ENCODE assay signal across 14 mouse cellular contexts in genomic region chr6:72371571-72371970, GRCm38 (mm10). TPM values are rescaled to one million over a fixed set of nuclear protein-coding genes. Genes with fewer than 3 reads are reported as not detected.
DNase-seq lines count a peak whose midpoint lies in the region; ATAC-seq and TF ChIP-seq lines count a peak whose summit lies in the region.
"Had no signal": no experiment of that assay in that cellular context is flagged by ENCODE, and none has a peak within 500 bp of the region (broad histone marks: within the 10 kb centered on the region; RNA-seq: fewer than 3 reads in every experiment).

No protein-coding gene starts in this region.

- no peak for ATAC-seq in heart, embryonic 12.5 days (ENCODE audit: insufficient number of reproducible peaks, low FRiP score)
- peak; percentile 39; the same call in 1 of the 2 replicates for ATAC-seq in lung, embryonic 14.5 days (ENCODE audit: insufficient read depth)
- ATAC-seq in embryonic facial prominence, embryonic 14.5 days (ENCODE audit: low read depth) = peak; percentile 35; the same call in 1 of the 2 replicates
- ATAC-seq in stomach, embryonic 14.5 days (ENCODE audit: insufficient number of reproducible peaks, insufficient read depth, low FRiP score, low read depth) = no peak
- no peak for ATAC-seq in monocyte, adult 5-6 weeks (replicated peaks; ENCODE audit: insufficient number of reproducible peaks, low FRiP score, low TSS enrichment, poor library complexity, severe bottlenecking)

- H3K9me3 ChIP-seq in heart, embryonic 12.5 days (replicated peaks) = no peaks in the 10 kb centered on the region
- no peaks in the 10 kb centered on the region for H3K9me3 ChIP-seq in lung, embryonic 14.5 days (ENCODE audit: low read depth, low read length)
- H3K9me3 ChIP-seq in embryonic facial prominence, embryonic 14.5 days (ENCODE audit: control insufficient read depth, low read length) = no peaks in the 10 kb centered on the region
- H3K9me3 ChIP-seq in stomach, embryonic 14.5 days (ENCODE audit: control insufficient read depth, low read depth, low read length) = no peaks in the 10 kb centered on the region
- H3K9me3 ChIP-seq: forebrain, embryonic 12.5 days had no signal

- no peak overlapping the region for H3K4me3 ChIP-seq in heart, embryonic 12.5 days
- H3K4me3 ChIP-seq in lung, embryonic 14.5 days (ENCODE audit: low read depth, low read length) = no peak overlapping the region
- H3K4me3 ChIP-seq in embryonic facial prominence, embryonic 14.5 days (ENCODE audit: low read depth, low read length) = no peak overlapping the region
- H3K4me3 ChIP-seq in stomach, embryonic 14.5 days (ENCODE audit: low read depth, low read length) = no peak overlapping the region
- H3K4me3 ChIP-seq: forebrain, embryonic 12.5 days had no signal

- H3K4me1 ChIP-seq in heart, embryonic 12.5 days (replicated peaks) = peaks cover 50% of the 10 kb centered on the region
- peaks cover 14% of the 10 kb centered on the region; the same call in 1 of the 2 replicates for H3K4me1 ChIP-seq in lung, embryonic 14.5 days (ENCODE audit: insufficient read depth)
- H3K4me1 ChIP-seq in embryonic facial prominence, embryonic 14.5 days (ENCODE audit: control insufficient read depth, insufficient read depth, low read length) = peaks cover 6% of the 10 kb centered on the region; the same call in 1 of the 2 replicates
- H3K4me1 ChIP-seq in stomach, embryonic 14.5 days (ENCODE audit: control insufficient read depth, insufficient read depth, low read length) = peaks cover 9% of the 10 kb centered on the region; the same call in 1 of the 2 replicates
- H3K4me1 ChIP-seq: forebrain, embryonic 12.5 days had no signal

- TF ChIP-seq CTCF in lung, embryonic 14.5 days (IDR thresholded peaks at IDR 0.05; ENCODE audit: low read depth) = no peak

- no peak for DNase-seq in heart, adult 9 months (ENCODE audit: low spot score in 2 of 2)
- peak; percentile 15 for DNase-seq in lung, embryonic 14.5 days
- no peak for DNase-seq in lung, postnatal 25 days (ENCODE audit: low spot score)
- DNase-seq in embryonic facial prominence, embryonic 14.5 days (ENCODE audit: low spot score) = no peak
- DNase-seq in urinary bladder, postnatal 25 days (ENCODE audit: low spot score) = no peak
- DNase-seq: gastrocnemius, postnatal 36 days; kidney, adult 9 months; midbrain, embryonic 14.5 days; thymus, postnatal 36 days had no signal

- peak overlapping the region; percentile 89 for H3K27ac ChIP-seq in heart, embryonic 12.5 days (ENCODE audit: poor library complexity, severe bottlenecking)
- H3K27ac ChIP-seq in lung, embryonic 14.5 days (ENCODE audit: low read depth) = peak overlapping the region; percentile 79
- peak overlapping the region; percentile 19; the same call in 1 of the 2 replicates for H3K27ac ChIP-seq in embryonic facial prominence, embryonic 14.5 days (replicated peaks; ENCODE audit: low read depth, low read length)
- H3K27ac ChIP-seq in stomach, embryonic 14.5 days (ENCODE audit: low read length) = peak overlapping the region; percentile 4; the same call in 1 of the 2 replicates
- H3K27ac ChIP-seq: forebrain, embryonic 12.5 days had no signal

- H3K36me3 ChIP-seq in heart, embryonic 12.5 days = peaks cover 16% of the 10 kb centered on the region
- H3K36me3 ChIP-seq in lung, embryonic 14.5 days (ENCODE audit: insufficient read depth) = no peaks in the 10 kb centered on the region
- no peaks in the 10 kb centered on the region for H3K36me3 ChIP-seq in embryonic facial prominence, embryonic 14.5 days (ENCODE audit: control insufficient read depth, insufficient read depth, low read length)
- H3K36me3 ChIP-seq in stomach, embryonic 14.5 days (ENCODE audit: control insufficient read depth, insufficient read depth, low read length) = no peaks in the 10 kb centered on the region
- H3K36me3 ChIP-seq: forebrain, embryonic 12.5 days had no signal

- H3K27me3 ChIP-seq in heart, embryonic 12.5 days (replicated peaks) = no peaks in the 10 kb centered on the region
- no peaks in the 10 kb centered on the region for H3K27me3 ChIP-seq in lung, embryonic 14.5 days (ENCODE audit: insufficient read depth, low read length)
- no peaks in the 10 kb centered on the region for H3K27me3 ChIP-seq in embryonic facial prominence, embryonic 14.5 days (replicated peaks; ENCODE audit: control insufficient read depth, insufficient read depth, low read length)
- H3K27me3 ChIP-seq in stomach, embryonic 14.5 days (ENCODE audit: control insufficient read depth, insufficient read depth, low read length) = no peaks in the 10 kb centered on the region

- no peak overlapping the region for H3K9ac ChIP-seq in heart, embryonic 12.5 days
- no peak overlapping the region for H3K9ac ChIP-seq in lung, embryonic 14.5 days
- H3K9ac ChIP-seq in embryonic facial prominence, embryonic 14.5 days (ENCODE audit: low read depth, low read length) = 0 out of 2 replicates have a peak overlapping the region, but pooled peaks have one; percentile 11
- no peak overlapping the region for H3K9ac ChIP-seq in stomach, embryonic 14.5 days (replicated peaks; ENCODE audit: low read depth, low read length)
- H3K9ac ChIP-seq: forebrain, embryonic 12.5 days had no signal

- peak overlapping the region; percentile 17; the same call in 1 of the 2 replicates for H3K4me2 ChIP-seq in heart, embryonic 12.5 days
- H3K4me2 ChIP-seq in lung, embryonic 14.5 days = 0 out of 2 replicates have a peak overlapping the region, but pooled peaks have one; percentile 7
- H3K4me2 ChIP-seq in embryonic facial prominence, embryonic 14.5 days (ENCODE audit: low read depth, low read length) = no peak overlapping the region
- no peak overlapping the region for H3K4me2 ChIP-seq in stomach, embryonic 14.5 days (replicated peaks; ENCODE audit: low read depth, low read length)
- H3K4me2 ChIP-seq: forebrain, embryonic 12.5 days had no signal

- 21% methylated on average over 1 of the region's 1 CpGs for WGBS in heart, embryonic 12.5 days
- 4% methylated on average over 1 of the region's 1 CpGs for WGBS in lung, embryonic 14.5 days
- 0% methylated on average over 1 of the region's 1 CpGs for WGBS in embryonic facial prominence, embryonic 14.5 days
- 18% methylated on average over 1 of the region's 1 CpGs for WGBS in stomach, embryonic 14.5 days

RNA-seq across cellular contexts. Expression of gene Rnf181, which starts 4.8 kb away (rescaled TPM):
- 90.0 and 92.9 TPM in 2 replicates for polyA plus RNA-seq in heart, embryonic 12.5 days (2016; fragmentation: Nextera tagmentation; extraction: Ambion mirVana)
- polyA plus RNA-seq in lung, embryonic 14.5 days (2014; fragmentation: Nextera tagmentation; extraction: Ambion mirVana) = 105 and 116 TPM in 2 replicates
- polyA plus RNA-seq in embryonic facial prominence, embryonic 14.5 days (2014; fragmentation: Nextera tagmentation; extraction: Ambion mirVana) = 79.9 and 81.1 TPM in 2 replicates
- polyA plus RNA-seq in stomach, embryonic 14.5 days (2014; fragmentation: Nextera tagmentation; extraction: Ambion mirVana) = 106 and 109 TPM in 2 replicates
- 51.8 to 77.7 TPM (median 56.1 TPM) in 3 replicates for total RNA-seq in monocyte, adult 5-6 weeks (2017)

RNA-seq across cellular contexts. Expression of gene Vamp5, which starts 8.7 kb away (rescaled TPM):
- polyA plus RNA-seq in heart, embryonic 12.5 days (2016; fragmentation: Nextera tagmentation; extraction: Ambion mirVana) = 48.3 and 52.1 TPM in 2 replicates
- polyA plus RNA-seq in lung, embryonic 14.5 days (2014; fragmentation: Nextera tagmentation; extraction: Ambion mirVana) = 31.0 and 31.2 TPM in 2 replicates
- 20.3 and 22.3 TPM in 2 replicates for polyA plus RNA-seq in embryonic facial prominence, embryonic 14.5 days (2014; fragmentation: Nextera tagmentation; extraction: Ambion mirVana)
- polyA plus RNA-seq in stomach, embryonic 14.5 days (2014; fragmentation: Nextera tagmentation; extraction: Ambion mirVana) = 22.6 and 26.3 TPM in 2 replicates
- 6.6 to 20.9 TPM (median 13.2 TPM) in 3 replicates for total RNA-seq in monocyte, adult 5-6 weeks (2017)

RNA-seq across cellular contexts. Expression of gene Tmem150a, which starts 16.3 kb away (rescaled TPM):
- polyA plus RNA-seq in heart, embryonic 12.5 days (2016; fragmentation: Nextera tagmentation; extraction: Ambion mirVana) = 13.3 and 13.5 TPM in 2 replicates
- 10.3 and 10.4 TPM in 2 replicates for polyA plus RNA-seq in lung, embryonic 14.5 days (2014; fragmentation: Nextera tagmentation; extraction: Ambion mirVana)
- polyA plus RNA-seq in embryonic facial prominence, embryonic 14.5 days (2014; fragmentation: Nextera tagmentation; extraction: Ambion mirVana) = 16.3 and 17.6 TPM in 2 replicates
- 13.8 and 15.3 TPM in 2 replicates for polyA plus RNA-seq in stomach, embryonic 14.5 days (2014; fragmentation: Nextera tagmentation; extraction: Ambion mirVana)
- total RNA-seq in monocyte, adult 5-6 weeks (2017) = 1.4 to 2.3 TPM in 2 of 3 replicates, not detected in the other
- total RNA-seq: common myeloid progenitor, adult 5-6 weeks had no signal

RNA-seq across cellular contexts. Expression of gene Vamp8, which starts 18.9 kb away (rescaled TPM):
- 111 and 112 TPM in 2 replicates for polyA plus RNA-seq in heart, embryonic 12.5 days (2016; fragmentation: Nextera tagmentation; extraction: Ambion mirVana)
- 132 and 137 TPM in 2 replicates for polyA plus RNA-seq in lung, embryonic 14.5 days (2014; fragmentation: Nextera tagmentation; extraction: Ambion mirVana)
- 130 and 144 TPM in 2 replicates for polyA plus RNA-seq in embryonic facial prominence, embryonic 14.5 days (2014; fragmentation: Nextera tagmentation; extraction: Ambion mirVana)
- polyA plus RNA-seq in stomach, embryonic 14.5 days (2014; fragmentation: Nextera tagmentation; extraction: Ambion mirVana) = 194 and 206 TPM in 2 replicates
- total RNA-seq in monocyte, adult 5-6 weeks (2017) = 202 to 246 TPM (median 207 TPM) in 3 replicates

RNA-seq across cellular contexts. Expression of gene 0610030E20Rik, which starts 24.5 kb away (rescaled TPM):
- 17.2 and 19.9 TPM in 2 replicates for polyA plus RNA-seq in heart, embryonic 12.5 days (2016; fragmentation: Nextera tagmentation; extraction: Ambion mirVana)
- 25.5 and 29.7 TPM in 2 replicates for polyA plus RNA-seq in lung, embryonic 14.5 days (2014; fragmentation: Nextera tagmentation; extraction: Ambion mirVana)
- 19.6 and 25.0 TPM in 2 replicates for polyA plus RNA-seq in embryonic facial prominence, embryonic 14.5 days (2014; fragmentation: Nextera tagmentation; extraction: Ambion mirVana)
- polyA plus RNA-seq in stomach, embryonic 14.5 days (2014; fragmentation: Nextera tagmentation; extraction: Ambion mirVana) = 33.9 and 34.3 TPM in 2 replicates
- total RNA-seq in monocyte, adult 5-6 weeks (2017) = 14.0 to 33.3 TPM (median 20.1 TPM) in 3 replicates

Comparison
In these comparisons a context has a peak if more than half of its experiments do, and no peak if none do; other contexts are left out.
1. ATAC-seq: peak in lung, embryonic 14.5 days (single experiment) and embryonic facial prominence, embryonic 14.5 days (single experiment); none in heart, embryonic 12.5 days (single experiment), stomach, embryonic 14.5 days (single experiment) and monocyte, adult 5-6 weeks (single experiment).
2. H3K27ac ChIP-seq: peak in every context shown above with its lines; median percentile 89 in heart, embryonic 12.5 days; 79 in lung, embryonic 14.5 days; 19 in embryonic facial prominence, embryonic 14.5 days; 4 in stomach, embryonic 14.5 days.
3. H3K4me2 ChIP-seq: peak in heart, embryonic 12.5 days (single experiment) and lung, embryonic 14.5 days (single experiment); none in embryonic facial prominence, embryonic 14.5 days (single experiment) and stomach, embryonic 14.5 days (single experiment).